Mouse (Mus musculus): ENCODE measurements around the gene Popdc3.

DNA sequence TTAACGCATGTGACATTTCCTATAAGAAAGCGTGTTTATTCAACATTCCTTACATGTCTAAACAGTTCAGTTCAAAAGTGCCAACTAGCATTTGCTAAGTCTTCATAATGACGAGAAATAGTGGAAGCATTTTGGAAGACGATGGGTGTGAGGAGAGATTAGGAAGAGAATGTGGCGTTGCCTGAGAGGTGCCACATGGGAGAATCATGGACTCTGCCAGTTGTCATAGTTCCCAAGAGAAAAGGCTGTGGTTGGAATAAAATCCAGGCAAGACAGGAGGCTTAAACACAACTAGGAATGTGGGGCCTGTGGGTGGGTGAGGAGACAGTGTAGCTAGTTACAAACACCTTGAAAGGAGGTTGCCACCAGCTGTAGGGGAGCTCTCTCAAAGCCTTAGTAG is 127.3 kb downstream of the Popdc3 start:
- TF ChIP-seq POLR2A (IDR thresholded peaks at IDR 0.05; ENCODE audit: insufficient read depth, low read length) (no peak), CTCF (IDR thresholded peaks at IDR 0.05; ENCODE audit: low read depth, low read length) (no peak)
